Mouse (Mus musculus) hindbrain, embryonic 10.5 days (tissue): Measurements from ENCODE around the gene Tspan32. TPM values are rescaled to one million over a fixed set of nuclear protein-coding genes. Genes with fewer than 3 reads are reported as not detected.

ENCODE experiments used
- DNase-seq: peaks from one replicate; pipeline ENCODE4 v3.0.0-alpha.2; 2017; ENCODE audit warnings: low spot score
- H3K27ac ChIP-seq: fragments of 300-500 bp; sonication (generic); 2 replicates; pipeline ENCODE4 v1.5.1; 2016; ENCODE audit warnings: mild to moderate bottlenecking, moderate library complexity
- H3K27me3 ChIP-seq: fragments of 300-500 bp; sonication (generic); 2 replicates; pipeline ENCODE4 v1.6.1; 2016; ENCODE audit warnings: mild to moderate bottlenecking; ENCODE audit not compliant: poor library complexity, insufficient read depth, severe bottlenecking
- H3K36me3 ChIP-seq: fragments of 300-500 bp; sonication (generic); 2 replicates; pipeline ENCODE4 v1.6.1; 2016; ENCODE audit warnings: mild to moderate bottlenecking, moderate library complexity
- H3K4me1 ChIP-seq: fragments of 300-500 bp; sonication (generic); replicated peaks from 2 replicates; pipeline ENCODE4 v1.6.1; 2016; ENCODE audit warnings: mild to moderate bottlenecking
- H3K4me3 ChIP-seq: fragments of 300-500 bp; sonication (generic); 2 replicates; pipeline ENCODE4 v1.5.1; 2016; ENCODE audit warnings: mild to moderate bottlenecking, moderate library complexity
- H3K9me3 ChIP-seq: fragments of 300-500 bp; sonication (generic); 2 replicates; pipeline ENCODE4 v1.6.1; 2016; ENCODE audit warnings: mild to moderate bottlenecking, moderate library complexity
- WGBS: fragments of 180-500 bp; shearing (Covaris S2); methylation state at CpG from one replicate; pipeline ENCODE4 v1.1.7; 2016; 5-methylcytosine and 5-hydroxymethylcytosine counted together
- polyA plus RNA-seq: library from polyadenylated mRNA; unstranded; fragments of >200 nt; fragmentation: Nextera tagmentation; extraction: Ambion mirVana; gene quantifications from 2 replicates; pipeline ENCODE4 v1.2.1, GENCODE M21; 2016

Gene Tspan32
- polyA plus RNA-seq, 1 experiment from 2014 or later: 5.2 TPM

DNA sequence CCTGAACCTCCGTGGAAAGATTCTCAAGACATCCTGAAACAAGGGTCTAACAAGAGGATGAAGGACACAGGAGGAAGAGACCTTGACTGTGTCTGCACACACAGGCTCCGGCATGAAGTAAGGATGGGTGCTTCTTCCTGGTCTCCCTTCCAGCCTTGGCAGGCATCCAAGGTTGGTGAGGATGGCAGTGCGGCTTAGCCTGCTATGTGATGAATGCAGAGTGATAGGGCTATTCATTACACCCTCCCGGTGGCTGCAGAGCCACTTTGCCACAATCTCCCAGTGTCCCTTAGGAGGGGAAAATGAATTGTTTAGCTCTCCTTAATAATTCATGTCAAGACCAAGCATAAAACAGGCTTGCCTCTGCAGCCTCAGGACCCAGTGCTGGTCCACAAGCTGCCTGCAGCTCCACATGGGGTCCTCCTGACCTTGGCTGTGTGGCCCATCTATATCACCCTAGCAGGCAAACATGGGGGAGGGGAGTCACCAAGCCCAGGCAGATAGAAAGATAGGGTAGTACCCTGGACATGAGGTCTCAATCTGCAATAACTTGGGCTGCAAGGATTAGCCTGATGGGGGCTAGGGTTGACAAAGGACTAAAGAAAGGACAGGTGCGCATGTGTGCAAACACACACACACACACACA is 7.5 kb downstream of the Tspan32 start:
- WGBS: 88% methylated on average over 5 of the region's 5 CpGs

DNA sequence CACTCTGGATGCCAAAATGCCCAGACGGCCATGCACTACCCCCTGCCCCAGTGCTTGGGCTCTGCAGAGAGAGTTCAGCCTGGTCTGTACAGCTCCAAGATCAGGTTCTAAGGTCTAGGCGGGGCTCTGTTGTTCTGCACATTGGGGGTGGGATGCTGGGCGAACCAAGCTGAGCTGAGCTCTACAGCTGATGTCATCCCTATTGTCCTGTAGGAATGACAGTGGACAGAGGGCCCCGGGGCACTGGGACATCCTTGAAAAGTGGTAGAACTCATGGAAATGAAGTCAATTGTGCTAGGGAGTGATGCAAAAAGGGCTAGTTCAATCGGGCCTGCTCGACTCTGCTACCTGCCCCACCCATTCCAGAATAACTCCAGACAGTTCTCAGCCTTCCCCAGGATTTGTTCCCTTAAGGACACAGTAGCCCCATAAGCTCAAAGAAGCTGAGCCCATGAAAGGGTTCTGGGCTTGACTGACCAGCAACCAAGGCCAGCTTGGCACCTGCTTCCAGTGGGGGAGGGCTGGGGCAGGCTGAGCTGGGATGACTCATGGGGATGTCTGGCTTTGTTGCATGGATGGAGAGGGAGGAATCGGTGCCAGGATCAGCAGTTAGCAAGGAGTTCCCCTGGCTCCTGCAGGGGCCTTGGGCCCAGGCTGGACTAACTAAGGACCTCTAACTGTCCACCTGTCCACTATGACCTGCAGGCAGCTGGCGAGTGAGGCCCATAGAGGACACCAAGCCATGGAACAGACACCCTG is 8.8 kb downstream of the Tspan32 start:
- Histone ChIP-seq H3K4me1 (peaks cover 51% of the 10 kb centered on the region), H3K27me3 (no peaks in the 10 kb centered on the region), H3K36me3 (no peaks in the 10 kb centered on the region), H3K4me3 (no peak overlapping the region), H3K27ac (peak overlapping the region; percentile 50; the same call in 1 of the 2 replicates), H3K9me3 (no peaks in the 10 kb centered on the region)
- WGBS: 64% methylated on average over 8 of the region's 8 CpGs
- no peak for DNase-seq

More for the DNA sequence above, 7.5 kb downstream of the Tspan32 start:
- H3K27ac ChIP-seq: no peak overlapping the region
- DNase-seq: no peak
- peaks cover 62% of the 10 kb centered on the region for H3K4me1 ChIP-seq
- H3K36me3 ChIP-seq: no peaks in the 10 kb centered on the region
- no peak overlapping the region for H3K4me3 ChIP-seq
- no peaks in the 10 kb centered on the region for H3K27me3 ChIP-seq
- H3K9me3 ChIP-seq: no peaks in the 10 kb centered on the region

DNA sequence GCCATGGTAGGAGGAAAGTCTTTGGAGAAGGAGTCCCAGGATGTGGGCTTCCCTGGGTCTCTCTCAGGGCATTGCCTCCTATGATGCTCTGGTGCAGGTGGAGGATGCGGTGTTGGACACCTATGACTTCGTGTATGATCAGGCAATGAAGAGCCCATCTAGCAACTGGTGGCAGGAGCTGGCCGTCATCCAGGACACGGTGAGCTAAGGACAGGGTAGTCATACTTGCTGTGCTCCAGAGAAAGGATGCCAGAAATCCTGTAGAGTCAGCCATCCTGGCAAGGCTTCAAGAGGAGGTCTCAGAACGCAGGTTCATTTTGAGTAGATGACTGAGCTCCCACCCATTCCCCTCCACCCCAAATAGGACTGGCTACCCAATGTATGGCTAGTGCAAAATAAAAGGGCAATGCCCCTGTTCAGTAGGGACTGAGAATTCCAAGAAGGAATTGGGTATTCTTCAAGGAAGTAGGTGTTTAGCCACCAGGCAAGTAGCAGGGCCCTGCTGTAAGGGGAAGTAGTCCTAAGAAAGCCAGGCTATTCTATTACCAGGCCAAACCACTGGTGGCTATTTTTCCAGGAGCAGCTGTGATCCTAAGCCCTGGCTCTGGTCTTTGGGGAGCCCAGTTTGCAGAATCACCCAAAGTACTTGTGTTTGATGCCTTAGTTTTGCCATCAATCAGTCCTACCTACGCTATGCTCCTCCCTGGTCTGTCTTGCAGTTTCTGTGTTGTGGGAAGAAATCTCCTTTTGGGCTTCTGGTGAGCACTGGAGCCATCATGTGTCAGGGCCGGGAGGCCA is 10.2 kb downstream of the Tspan32 start:
- Histone ChIP-seq H3K9me3 (no peaks in the 10 kb centered on the region), H3K36me3 (no peaks in the 10 kb centered on the region), H3K4me3 (no peak overlapping the region), H3K4me1 (peaks cover 41% of the 10 kb centered on the region), H3K27me3 (no peaks in the 10 kb centered on the region), H3K27ac (no peak overlapping the region)
- DNase-seq: no peak
- 87% methylated on average over 7 of the region's 7 CpGs for WGBS

DNA sequence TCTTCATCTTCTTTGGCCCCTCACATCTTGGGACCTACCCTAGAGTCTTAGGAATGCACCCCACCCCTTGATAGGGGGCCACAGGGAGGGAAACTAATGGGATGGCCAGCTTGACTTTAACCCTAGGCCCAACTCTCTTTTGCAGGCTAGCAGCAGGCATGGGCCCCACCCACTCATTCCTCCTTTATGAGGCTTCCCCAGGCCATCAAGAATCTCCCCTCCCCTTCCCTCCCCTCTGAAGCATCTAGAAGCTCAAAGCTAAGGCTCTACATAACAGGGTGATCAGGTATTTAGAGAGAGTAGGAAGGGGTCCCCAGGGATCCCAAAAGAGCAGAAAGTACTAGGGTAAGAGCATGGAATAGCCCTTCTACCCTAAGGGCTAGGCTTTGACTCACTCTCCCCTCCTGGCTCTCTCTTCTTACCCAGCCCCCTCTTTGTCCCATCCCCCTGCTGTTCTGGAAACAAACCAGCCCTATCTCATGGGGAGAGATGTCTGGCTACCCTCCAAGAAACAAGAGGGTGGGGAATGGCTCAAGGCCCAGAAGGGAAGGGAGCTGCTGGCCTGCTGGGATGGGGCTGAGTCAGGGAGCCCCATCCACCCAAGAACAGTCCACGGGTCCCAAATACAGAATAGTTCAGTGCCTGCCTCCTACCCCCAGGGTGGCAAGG is 11.0 kb downstream of the Tspan32 start:
- H3K4me3 ChIP-seq: no peak overlapping the region
- H3K4me1 ChIP-seq: peaks cover 39% of the 10 kb centered on the region
- H3K27ac ChIP-seq: peak overlapping the region; percentile 50; the same call in 1 of the 2 replicates
- H3K27me3 ChIP-seq: no peaks in the 10 kb centered on the region
- DNase-seq: no peak
- H3K36me3 ChIP-seq: no peaks in the 10 kb centered on the region
- 4% methylated on average over 1 of the region's 1 CpGs for WGBS
- no peaks in the 10 kb centered on the region for H3K9me3 ChIP-seq

DNA sequence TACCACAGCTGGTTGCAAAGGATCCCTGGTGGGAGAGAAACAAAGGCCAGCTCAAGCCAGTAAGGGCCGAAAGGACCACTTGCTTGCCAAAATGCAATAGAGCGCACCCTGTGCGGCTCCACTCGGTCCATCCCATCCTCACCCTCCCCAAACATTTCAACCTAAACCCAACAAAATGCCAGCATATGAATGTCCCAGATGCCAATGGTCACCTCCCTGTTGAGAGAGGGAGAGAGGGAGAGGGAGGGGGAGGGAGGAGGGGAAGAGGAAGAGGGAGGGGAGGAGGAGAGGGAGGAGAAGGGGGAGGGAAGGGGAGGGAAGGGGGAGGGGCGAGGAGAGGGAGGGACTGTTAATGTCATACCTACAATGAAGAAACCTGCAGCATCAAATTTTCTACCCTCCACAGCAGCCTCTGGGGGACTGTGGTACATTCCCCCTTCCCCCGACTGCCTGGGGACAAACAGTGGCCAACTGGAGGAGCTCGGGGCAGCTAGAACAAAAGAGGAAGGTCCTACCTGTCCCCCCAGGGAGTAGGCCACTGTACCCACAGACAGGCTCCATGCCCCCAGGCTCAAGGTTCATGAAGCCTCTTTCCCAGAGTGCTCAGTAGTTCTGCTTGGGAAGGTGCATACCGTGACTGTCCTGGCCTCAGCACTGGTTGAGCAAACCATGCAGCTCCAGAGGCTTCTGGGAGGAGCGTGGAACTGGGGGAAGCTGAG is 11.7 kb downstream of the Tspan32 start:
- H3K27me3 ChIP-seq: no peaks in the 10 kb centered on the region
- H3K9me3 ChIP-seq: no peaks in the 10 kb centered on the region
- H3K4me1 ChIP-seq: peaks cover 32% of the 10 kb centered on the region
- H3K4me3 ChIP-seq: no peak overlapping the region
- WGBS: 51% methylated on average over 9 of the region's 9 CpGs
- H3K36me3 ChIP-seq: no peaks in the 10 kb centered on the region
- no peak for DNase-seq
- peak overlapping the region; percentile 50; the same call in 1 of the 2 replicates for H3K27ac ChIP-seq

DNA sequence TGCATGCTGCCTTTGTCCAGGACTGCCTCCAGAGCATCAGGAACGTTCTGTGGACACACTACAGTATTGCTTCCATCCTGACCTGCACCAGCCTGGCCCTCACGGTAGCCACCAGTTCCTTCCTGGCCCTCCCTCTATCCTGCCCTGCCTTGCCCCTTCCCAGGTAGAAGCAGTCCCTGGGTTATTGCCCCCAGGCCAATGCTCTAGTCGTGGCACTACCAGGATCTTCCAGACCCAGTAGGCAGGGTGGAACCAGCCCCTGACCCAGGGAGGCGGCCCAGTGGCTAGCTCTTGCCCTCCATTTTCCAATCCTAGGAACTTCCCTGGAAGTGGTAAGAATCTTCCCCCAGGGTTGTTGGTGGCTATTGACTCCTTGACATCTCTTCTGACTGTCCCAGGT is 12.3 kb downstream of the Tspan32 start:
- Histone ChIP-seq H3K4me1 (peaks cover 28% of the 10 kb centered on the region), H3K4me3 (no peak overlapping the region), H3K36me3 (no peaks in the 10 kb centered on the region), H3K27ac (no peak overlapping the region), H3K9me3 (no peaks in the 10 kb centered on the region), H3K27me3 (no peaks in the 10 kb centered on the region)
- WGBS: 67% methylated on average over 4 of the region's 4 CpGs
- DNase-seq: no peak

DNA sequence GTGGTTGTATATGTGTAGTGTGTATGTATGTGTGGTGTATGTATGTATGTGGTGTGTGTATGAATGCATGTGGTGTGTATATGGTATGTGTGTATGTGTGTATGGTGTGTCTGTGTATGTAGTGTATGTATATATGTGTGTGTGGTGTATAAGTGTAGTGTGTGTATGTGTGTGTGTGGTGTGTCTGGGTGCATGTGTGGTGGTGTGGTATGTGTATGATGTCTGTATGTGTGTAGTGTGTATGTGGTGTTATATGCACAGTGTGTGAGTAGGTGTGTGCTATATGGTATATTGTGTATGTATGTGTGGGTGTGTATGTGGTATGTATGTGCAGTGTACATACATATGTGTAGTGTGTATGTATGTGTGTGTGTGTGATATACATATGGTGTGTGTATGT is 15.2 kb downstream of the Tspan32 start:
- no peak overlapping the region for H3K4me3 ChIP-seq
- no peak for DNase-seq
- H3K27ac ChIP-seq: no peak overlapping the region
- peaks cover 1% of the 10 kb centered on the region; the same call in 1 of the 2 replicates for H3K36me3 ChIP-seq
- peaks cover 17% of the 10 kb centered on the region for H3K4me1 ChIP-seq
- no peaks in the 10 kb centered on the region for H3K9me3 ChIP-seq
- no peaks in the 10 kb centered on the region for H3K27me3 ChIP-seq

DNA sequence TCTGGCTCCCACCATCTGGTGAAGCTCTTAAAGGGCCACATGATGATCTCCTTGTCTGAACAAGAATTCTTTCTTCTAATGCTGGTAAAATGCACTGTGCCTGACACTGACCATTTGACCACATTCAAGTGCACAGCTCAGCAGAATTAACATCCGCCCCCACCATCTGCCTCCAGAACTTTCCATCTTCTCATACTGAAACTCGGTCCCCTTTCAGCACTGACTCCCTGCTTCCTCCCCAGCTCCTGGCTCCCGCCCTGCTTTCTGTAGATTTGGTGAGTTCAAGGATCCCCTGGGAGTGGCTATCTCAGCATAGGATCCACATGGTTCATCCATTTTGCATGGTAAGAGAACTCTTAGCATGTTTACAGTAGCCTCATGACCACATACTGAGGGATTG is 15.9 kb downstream of the Tspan32 start:
- Histone ChIP-seq H3K9me3 (no peaks in the 10 kb centered on the region), H3K36me3 (peaks cover 6% of the 10 kb centered on the region; the same call in 1 of the 2 replicates), H3K4me1 (peaks cover 12% of the 10 kb centered on the region), H3K27me3 (no peaks in the 10 kb centered on the region), H3K27ac (no peak overlapping the region), H3K4me3 (no peak overlapping the region)
- 72% methylated on average over 3 of the region's 3 CpGs for WGBS
- DNase-seq: no peak

DNA sequence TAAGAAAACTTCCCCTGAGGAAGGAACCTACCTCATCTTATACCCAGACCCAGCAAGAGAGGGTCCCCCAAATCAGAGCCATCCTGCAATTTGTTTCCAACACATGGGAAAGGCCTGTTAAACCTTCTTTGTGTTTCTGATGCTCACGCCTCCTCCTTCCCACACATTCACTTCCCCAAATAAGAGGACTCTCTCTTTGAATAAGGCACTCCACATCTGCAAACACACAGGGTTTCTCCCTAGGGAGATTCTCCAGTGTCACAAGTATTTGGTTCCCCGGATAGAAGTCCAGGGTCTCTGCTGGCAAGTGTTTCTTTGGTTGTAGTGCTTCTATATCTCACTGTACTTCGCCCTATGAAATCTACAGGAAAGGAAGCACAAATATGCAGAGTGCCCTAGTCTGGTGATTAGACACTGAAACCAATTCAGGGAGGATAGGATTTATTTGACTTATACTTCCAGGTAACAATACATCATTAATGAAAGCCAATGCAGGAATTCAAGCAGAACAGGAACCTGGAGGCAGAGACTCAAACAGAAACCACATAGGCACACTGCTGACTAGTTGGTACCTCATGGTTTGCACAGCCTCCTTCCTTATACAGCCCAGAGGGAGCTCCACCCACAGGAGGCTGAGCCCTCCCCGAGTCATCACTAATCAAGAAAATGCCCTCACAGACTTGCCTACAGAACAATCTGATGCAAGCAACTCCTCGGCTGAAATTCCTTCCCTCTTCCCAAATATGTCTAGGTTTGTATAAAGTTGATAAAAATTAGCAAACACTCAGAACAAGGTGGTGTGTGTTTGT is 16.7 kb downstream of the Tspan32 start:
- WGBS: 66% methylated on average over 5 of the region's 5 CpGs
- DNase-seq: no peak
- H3K4me1 ChIP-seq: peaks cover 4% of the 10 kb centered on the region
- no peaks in the 10 kb centered on the region for H3K27me3 ChIP-seq
- H3K4me3 ChIP-seq: no peak overlapping the region
- peaks cover 6% of the 10 kb centered on the region; the same call in 1 of the 2 replicates for H3K36me3 ChIP-seq
- H3K27ac ChIP-seq: no peak overlapping the region
- H3K9me3 ChIP-seq: no peaks in the 10 kb centered on the region

DNA sequence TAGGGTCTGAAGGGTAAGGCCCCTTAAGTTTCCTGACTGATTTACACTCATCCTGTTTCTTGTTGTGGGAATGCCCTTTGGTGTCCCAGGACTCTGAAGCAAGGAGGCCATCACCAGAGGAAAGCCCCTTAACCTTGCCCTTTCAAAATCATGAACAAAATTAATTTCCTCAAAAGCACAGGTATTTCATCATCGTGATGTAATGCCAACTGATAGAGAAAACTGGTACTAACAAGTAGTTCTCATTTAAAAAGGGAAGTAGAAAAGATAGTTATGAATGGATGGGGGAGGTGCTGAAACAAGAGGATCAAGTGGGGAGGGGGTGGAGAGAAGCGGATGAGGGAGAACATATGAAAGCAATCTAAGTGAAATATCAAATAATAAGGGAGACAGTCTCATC is 18.7 kb downstream of the Tspan32 start:
- no peaks in the 10 kb centered on the region for H3K4me1 ChIP-seq
- no peak overlapping the region for H3K27ac ChIP-seq
- H3K9me3 ChIP-seq: no peaks in the 10 kb centered on the region
- H3K27me3 ChIP-seq: no peaks in the 10 kb centered on the region
- 88% methylated on average over 2 of the region's 2 CpGs for WGBS
- DNase-seq: no peak
- no peak overlapping the region for H3K4me3 ChIP-seq
- H3K36me3 ChIP-seq: peaks cover 6% of the 10 kb centered on the region; the same call in 1 of the 2 replicates

DNA sequence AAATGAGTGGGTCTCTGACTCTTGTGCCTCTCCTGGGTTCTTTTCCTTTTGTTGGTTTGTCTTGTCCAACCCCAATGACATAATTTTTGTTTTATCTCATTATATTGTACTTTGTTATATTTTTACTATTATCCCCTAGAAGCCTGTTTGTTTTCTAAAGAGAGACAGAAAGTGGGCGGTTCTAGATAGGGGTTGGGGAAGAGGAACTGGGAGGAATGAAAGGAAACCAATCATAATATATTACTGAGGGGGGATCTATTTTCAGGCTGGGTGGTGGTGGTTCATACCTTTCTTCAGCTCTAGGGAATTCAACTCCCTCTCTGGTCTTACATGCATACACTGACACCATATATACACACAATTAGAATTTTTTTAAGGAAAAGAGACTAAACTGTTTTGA is 19.4 kb downstream of the Tspan32 start:
- peaks cover 6% of the 10 kb centered on the region; the same call in 1 of the 2 replicates for H3K36me3 ChIP-seq
- DNase-seq: no peak
- H3K9me3 ChIP-seq: no peaks in the 10 kb centered on the region
- no peak overlapping the region for H3K4me3 ChIP-seq
- no peaks in the 10 kb centered on the region for H3K27me3 ChIP-seq
- H3K4me1 ChIP-seq: no peaks in the 10 kb centered on the region
- WGBS: 94% methylated on average over 1 of the region's 1 CpGs
- H3K27ac ChIP-seq: no peak overlapping the region
